Mouse (Mus musculus) forebrain, embryonic 13.5 days (tissue): ENCODE results near the gene Lnpk. TPM values are rescaled to one million over a fixed set of nuclear protein-coding genes. Genes with fewer than 3 reads are reported as not detected.

ENCODE experiments used
- ATAC-seq: fragments of 200-750 bp; cut with Nextera tagmentation; 2 replicates; pipeline ENCODE4 v1.8.0; 2017
- H3K27ac ChIP-seq: fragments of 300-500 bp; sonication (generic); 2 replicates; pipeline ENCODE4 v1.5.1; 2015; ENCODE audit warnings: inconsistent platforms, mild to moderate bottlenecking, moderate library complexity
- H3K27me3 ChIP-seq: fragments of 300-500 bp; sonication (generic); 2 replicates; pipeline ENCODE4 v1.6.1; 2015; ENCODE audit warnings: mild to moderate bottlenecking, inconsistent platforms
- H3K36me3 ChIP-seq: fragments of 300-500 bp; sonication (generic); 2 replicates; pipeline ENCODE4 v1.6.1; 2015; ENCODE audit warnings: mild to moderate bottlenecking, inconsistent platforms; ENCODE audit not compliant: poor library complexity, severe bottlenecking
- H3K4me1 ChIP-seq: fragments of 300-500 bp; sonication (generic); 2 replicates; pipeline ENCODE4 v1.6.1; 2015; ENCODE audit warnings: inconsistent platforms
- H3K4me2 ChIP-seq: fragments of 300-500 bp; sonication (generic); 2 replicates; pipeline ENCODE4 v1.6.1; 2015; ENCODE audit warnings: inconsistent platforms, mild to moderate bottlenecking, moderate library complexity
- H3K4me3 ChIP-seq: fragments of 300-500 bp; sonication (generic); 2 replicates; pipeline ENCODE4 v1.5.1; 2015; ENCODE audit warnings: mild to moderate bottlenecking, inconsistent platforms
- H3K9ac ChIP-seq: fragments of 300-500 bp; sonication (generic); 2 replicates; pipeline ENCODE4 v1.6.1; 2015; ENCODE audit warnings: mild to moderate bottlenecking, inconsistent platforms
- H3K9me3 ChIP-seq: fragments of 300-500 bp; sonication (generic); replicated peaks from 2 replicates; pipeline ENCODE4 v1.6.1; 2016; ENCODE audit warnings: inconsistent platforms
- WGBS: fragments of 180-500 bp; shearing (Covaris S2); methylation state at CpG from one replicate; pipeline ENCODE4 v1.1.7; 2015; 5-methylcytosine and 5-hydroxymethylcytosine counted together
- polyA plus RNA-seq: library from polyadenylated mRNA; unstranded; fragments of >200 nt; fragmentation: Nextera tagmentation; extraction: Ambion mirVana; gene quantifications from 2 replicates; pipeline ENCODE4 v1.2.1, GENCODE M21; 2015

Gene Lnpk
- polyA plus RNA-seq, 1 experiment from 2014 or later, result 50.3 TPM

DNA sequence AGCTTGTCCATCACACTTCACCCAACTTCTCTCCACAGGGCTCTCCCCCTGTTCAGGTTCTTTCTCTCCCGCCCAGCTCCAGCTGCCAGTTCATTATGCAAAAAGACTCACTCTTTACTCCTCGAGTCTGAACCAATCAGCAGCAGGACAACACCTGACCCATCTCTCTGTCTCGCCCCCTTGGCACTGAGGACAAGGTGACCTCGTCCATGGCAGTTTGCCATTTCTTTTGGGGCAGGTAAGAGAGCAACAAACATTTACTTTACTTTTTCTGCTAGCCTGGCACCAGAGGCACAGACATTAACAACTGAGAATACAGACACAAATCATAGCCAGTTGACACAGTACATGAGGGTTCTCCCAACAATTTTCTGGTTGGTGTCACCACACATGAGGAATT lies 8.8 kb downstream of the Lnpk start:
- Histone ChIP-seq H3K27ac (no peak overlapping the region), H3K36me3 (peaks cover 8% of the 10 kb centered on the region), H3K9me3 (no peaks in the 10 kb centered on the region), H3K4me2 (no peak overlapping the region), H3K4me1 (no peaks in the 10 kb centered on the region), H3K4me3 (no peak overlapping the region), H3K27me3 (no peaks in the 10 kb centered on the region), H3K9ac (no peak overlapping the region)
- no peak for ATAC-seq
- WGBS, result 53% methylated on average over 4 of the region's 4 CpGs

DNA sequence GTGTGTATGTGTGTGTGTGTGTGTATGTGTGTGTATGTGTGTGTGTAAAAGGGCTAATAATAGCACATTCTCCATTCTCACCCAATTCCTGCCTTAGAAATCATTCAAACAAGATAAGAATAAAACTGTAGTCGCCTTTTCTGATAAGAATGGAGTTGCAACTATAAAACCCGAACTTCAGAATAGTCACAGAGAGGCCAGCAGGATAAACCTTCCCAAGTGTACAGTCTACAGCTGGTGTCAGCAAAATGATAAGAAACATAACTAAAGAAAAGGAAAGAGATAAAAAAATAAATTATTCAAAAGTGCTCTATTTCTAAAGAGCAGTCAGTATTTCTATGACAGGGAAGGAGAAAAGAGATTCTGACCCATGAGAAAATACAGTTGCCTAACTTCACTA lies 19.4 kb downstream of the Lnpk start:
- Histone ChIP-seq H3K4me2 (no peak overlapping the region), H3K9ac (no peak overlapping the region), H3K27ac (no peak overlapping the region), H3K9me3 (no peaks in the 10 kb centered on the region), H3K4me3 (no peak overlapping the region), H3K36me3 (peaks cover 15% of the 10 kb centered on the region; the same call in 1 of the 2 replicates), H3K4me1 (no peaks in the 10 kb centered on the region), H3K27me3 (no peaks in the 10 kb centered on the region)
- no peak for ATAC-seq
- WGBS, result 88% methylated on average over 2 of the region's 2 CpGs

DNA sequence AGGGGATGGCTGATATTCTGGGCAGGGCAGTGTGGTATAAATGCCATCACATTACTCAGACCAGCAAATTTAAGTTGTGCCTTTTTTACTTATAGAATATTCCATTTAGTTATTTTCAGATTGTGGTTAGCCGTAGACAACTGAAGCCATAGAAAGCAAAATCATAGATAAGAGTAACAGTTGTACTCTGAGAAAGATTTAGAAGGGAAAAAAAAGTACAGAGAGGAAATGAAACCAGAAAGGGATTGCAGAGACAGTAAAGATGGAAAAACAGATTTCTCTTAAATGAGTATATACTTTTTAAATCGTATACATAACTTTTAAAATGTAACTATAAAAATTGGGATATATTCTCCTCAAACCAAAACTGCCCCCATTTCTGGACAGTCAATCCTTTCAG lies 20.1 kb downstream of the Lnpk start:
- no peak for ATAC-seq
- no peaks in the 10 kb centered on the region for H3K9me3 ChIP-seq
- H3K4me2 ChIP-seq, result no peak overlapping the region
- peaks cover 17% of the 10 kb centered on the region for H3K36me3 ChIP-seq
- no peak overlapping the region for H3K4me3 ChIP-seq
- no peak overlapping the region for H3K9ac ChIP-seq
- H3K27ac ChIP-seq, result no peak overlapping the region
- no peaks in the 10 kb centered on the region for H3K4me1 ChIP-seq
- WGBS, result 92% methylated on average over 2 of the region's 2 CpGs
- H3K27me3 ChIP-seq, result no peaks in the 10 kb centered on the region

DNA sequence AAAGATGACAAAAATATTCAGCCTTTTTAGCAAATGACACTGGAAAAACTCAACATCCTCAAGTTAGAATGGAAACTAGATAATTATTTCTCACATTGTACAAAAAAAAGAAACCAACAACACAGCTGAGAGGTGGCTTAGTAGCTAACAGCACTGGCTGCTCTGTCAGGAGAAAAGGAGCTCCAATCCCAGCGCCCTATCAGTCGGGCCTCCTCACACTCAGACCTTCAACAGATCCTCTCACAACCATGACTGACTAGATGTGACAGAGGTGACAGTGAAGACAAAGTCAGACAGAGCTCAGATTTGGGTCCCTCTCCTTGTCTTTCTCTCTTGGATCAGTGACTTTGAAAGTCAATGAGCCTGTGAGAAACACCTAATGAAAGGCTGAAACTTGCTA lies 21.8 kb downstream of the Lnpk start:
- 82% methylated on average over 2 of the region's 2 CpGs for WGBS
- Histone ChIP-seq H3K36me3 (peaks cover 27% of the 10 kb centered on the region), H3K9me3 (no peaks in the 10 kb centered on the region), H3K9ac (no peak overlapping the region), H3K27me3 (no peaks in the 10 kb centered on the region), H3K4me2 (no peak overlapping the region), H3K4me3 (no peak overlapping the region), H3K4me1 (no peaks in the 10 kb centered on the region), H3K27ac (no peak overlapping the region)
- no peak for ATAC-seq

DNA sequence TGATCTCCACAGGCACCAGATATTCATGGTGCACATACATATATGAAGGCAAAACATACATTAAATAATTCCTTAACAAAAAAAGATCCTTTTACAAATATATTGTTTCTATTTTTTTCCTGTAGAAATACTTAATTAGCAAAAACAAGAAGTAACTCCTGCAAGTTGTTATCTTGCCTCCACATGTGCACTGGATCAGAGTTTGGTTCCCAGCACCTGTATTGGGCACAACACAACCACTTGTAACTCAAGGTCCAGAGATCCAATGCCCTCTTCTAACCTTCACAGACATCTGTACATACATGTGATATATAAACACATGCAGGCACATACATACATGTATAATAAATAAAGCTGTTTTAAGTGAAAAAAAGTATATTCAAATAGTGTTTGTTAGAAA lies 27.3 kb downstream of the Lnpk start:
- ATAC-seq, result no peak
- no peak overlapping the region for H3K4me2 ChIP-seq
- H3K9me3 ChIP-seq, result no peaks in the 10 kb centered on the region
- no peak overlapping the region for H3K4me3 ChIP-seq
- no peaks in the 10 kb centered on the region for H3K4me1 ChIP-seq
- H3K36me3 ChIP-seq, result peaks cover 17% of the 10 kb centered on the region
- H3K27ac ChIP-seq, result no peak overlapping the region
- H3K9ac ChIP-seq, result no peak overlapping the region
- no peaks in the 10 kb centered on the region for H3K27me3 ChIP-seq

DNA sequence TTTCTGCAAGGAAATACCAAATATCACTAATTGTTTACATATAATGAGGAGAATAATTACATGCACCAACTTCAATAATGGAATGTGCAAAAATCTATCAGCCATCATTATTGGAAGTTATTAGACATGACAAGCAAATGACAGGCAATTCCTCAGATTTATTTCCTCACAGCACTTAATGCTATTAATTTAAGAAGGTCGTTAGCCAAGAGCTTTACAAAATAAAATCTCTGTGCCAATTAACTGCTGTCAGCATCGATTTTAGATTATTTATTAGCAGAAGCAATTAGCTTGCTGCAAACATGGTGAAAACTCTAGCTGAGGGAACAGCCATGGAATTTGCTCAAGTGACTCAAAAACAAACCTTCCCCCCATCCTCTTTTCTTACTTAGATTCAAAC lies 30.9 kb downstream of the Lnpk start:
- H3K4me2 ChIP-seq, result no peak overlapping the region
- H3K9me3 ChIP-seq, result no peaks in the 10 kb centered on the region
- H3K27me3 ChIP-seq, result no peaks in the 10 kb centered on the region
- WGBS, result 39% methylated on average over 2 of the region's 2 CpGs
- no peaks in the 10 kb centered on the region for H3K4me1 ChIP-seq
- no peak overlapping the region for H3K4me3 ChIP-seq
- no peak for ATAC-seq
- peaks cover 7% of the 10 kb centered on the region for H3K36me3 ChIP-seq
- no peak overlapping the region for H3K27ac ChIP-seq
- H3K9ac ChIP-seq, result no peak overlapping the region

DNA sequence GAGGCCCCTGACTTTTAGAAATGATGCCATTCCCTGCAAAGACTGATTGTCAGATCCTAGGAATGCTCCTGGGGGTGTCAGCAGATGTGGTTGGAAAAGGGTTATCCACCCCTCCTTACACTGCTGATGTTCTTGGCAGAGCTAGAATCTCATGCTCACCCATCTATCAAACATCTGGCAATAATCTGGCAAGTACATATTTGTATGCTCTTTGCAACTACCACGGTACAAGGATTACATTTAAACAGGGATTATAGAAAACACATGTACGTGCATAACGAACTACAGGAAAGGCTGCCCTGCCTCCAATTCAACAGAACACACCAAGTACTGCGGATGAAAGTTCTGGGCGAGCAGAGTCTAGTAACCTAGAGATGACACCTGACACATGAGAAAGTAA lies 70.9 kb downstream of the Lnpk start:
- H3K36me3 ChIP-seq, result no peaks in the 10 kb centered on the region
- H3K9ac ChIP-seq, result no peak overlapping the region
- no peak overlapping the region for H3K4me3 ChIP-seq
- no peak for ATAC-seq
- H3K27ac ChIP-seq, result no peak overlapping the region
- 0 out of 2 replicates have a peak, but pooled peaks cover 6% of the 10 kb centered on the region for H3K4me1 ChIP-seq
- WGBS, result 88% methylated on average over 5 of the region's 5 CpGs
- H3K4me2 ChIP-seq, result no peak overlapping the region
- no peaks in the 10 kb centered on the region for H3K9me3 ChIP-seq
- no peaks in the 10 kb centered on the region for H3K27me3 ChIP-seq

DNA sequence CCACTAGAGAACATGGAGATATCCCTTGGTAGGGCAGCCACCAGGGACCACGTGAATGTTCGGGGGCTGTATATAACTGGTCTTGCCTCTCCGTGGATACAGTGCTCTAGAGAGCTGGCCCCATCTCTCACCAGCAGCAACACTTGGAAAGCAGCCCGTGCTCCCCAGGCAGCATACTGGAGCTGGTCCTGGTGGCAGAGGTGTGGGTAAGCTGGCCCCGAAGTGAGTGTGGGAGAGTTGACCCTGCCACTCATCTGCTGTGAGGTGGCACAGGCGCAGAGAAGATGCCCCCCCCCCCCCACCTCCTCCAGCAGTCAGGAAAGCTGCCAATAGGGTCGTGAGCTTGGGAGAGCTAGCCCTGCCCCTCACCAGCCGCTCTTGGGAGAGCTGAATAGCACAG lies 72.8 kb downstream of the Lnpk start:
- H3K9ac ChIP-seq, result no peak overlapping the region
- no peak for ATAC-seq
- 0 out of 2 replicates have a peak, but pooled peaks cover 6% of the 10 kb centered on the region for H3K4me1 ChIP-seq
- no peak overlapping the region for H3K4me3 ChIP-seq
- H3K36me3 ChIP-seq, result no peaks in the 10 kb centered on the region
- H3K9me3 ChIP-seq, result no peaks in the 10 kb centered on the region
- no peak overlapping the region for H3K27ac ChIP-seq
- WGBS, result 38% methylated on average over 8 of the region's 8 CpGs
- H3K4me2 ChIP-seq, result no peak overlapping the region
- H3K27me3 ChIP-seq, result no peaks in the 10 kb centered on the region

DNA sequence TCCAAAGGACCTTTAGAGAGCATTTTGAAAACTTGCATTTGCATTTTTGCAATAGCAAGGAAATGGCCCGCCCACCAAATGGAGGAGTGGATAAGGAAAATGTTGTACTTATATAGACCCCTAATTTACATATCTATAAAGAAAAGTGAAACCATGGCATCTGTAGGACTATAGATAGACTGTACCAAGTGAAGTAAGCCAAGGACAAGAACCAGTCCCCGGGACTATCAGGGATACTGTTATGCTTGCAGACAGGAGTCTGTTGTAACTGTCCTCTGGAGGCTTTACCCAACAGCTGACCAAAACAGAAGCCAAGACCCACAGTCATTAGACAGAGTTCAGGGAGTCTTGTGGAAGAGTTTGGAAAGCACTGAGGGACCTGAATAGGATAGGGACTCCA lies 78.9 kb downstream of the Lnpk start:
- Histone ChIP-seq H3K36me3 (no peaks in the 10 kb centered on the region), H3K27me3 (no peaks in the 10 kb centered on the region), H3K4me2 (no peak overlapping the region), H3K4me1 (no peaks in the 10 kb centered on the region), H3K4me3 (no peak overlapping the region), H3K9ac (no peak overlapping the region), H3K27ac (no peak overlapping the region), H3K9me3 (no peaks in the 10 kb centered on the region)
- WGBS, result 83% methylated on average over 2 of the region's 2 CpGs
- no peak for ATAC-seq

DNA sequence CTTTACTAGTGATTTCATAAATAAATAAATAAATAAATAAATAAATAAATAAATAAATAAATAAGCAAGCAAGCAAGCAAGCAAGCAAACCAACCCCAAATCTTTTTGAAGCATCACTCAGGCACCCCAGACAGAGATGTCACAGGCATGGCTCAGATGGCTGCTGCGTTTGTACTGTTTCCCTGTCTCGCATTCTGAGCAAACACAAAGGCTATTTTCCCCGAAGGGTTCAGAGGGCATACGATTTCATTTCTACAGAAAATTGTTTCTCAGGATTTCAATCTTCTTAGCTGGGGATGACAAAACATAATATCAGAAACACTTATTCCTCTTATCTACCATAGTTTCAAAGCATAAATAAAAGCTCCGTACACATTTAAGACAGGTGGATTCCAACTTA lies 81.4 kb downstream of the Lnpk start:
- Histone ChIP-seq H3K27ac (no peak overlapping the region), H3K27me3 (no peaks in the 10 kb centered on the region), H3K4me3 (no peak overlapping the region), H3K9ac (no peak overlapping the region), H3K4me2 (no peak overlapping the region), H3K4me1 (no peaks in the 10 kb centered on the region), H3K9me3 (no peaks in the 10 kb centered on the region), H3K36me3 (no peaks in the 10 kb centered on the region)
- ATAC-seq, result no peak
- 51% methylated on average over 5 of the region's 5 CpGs for WGBS

DNA sequence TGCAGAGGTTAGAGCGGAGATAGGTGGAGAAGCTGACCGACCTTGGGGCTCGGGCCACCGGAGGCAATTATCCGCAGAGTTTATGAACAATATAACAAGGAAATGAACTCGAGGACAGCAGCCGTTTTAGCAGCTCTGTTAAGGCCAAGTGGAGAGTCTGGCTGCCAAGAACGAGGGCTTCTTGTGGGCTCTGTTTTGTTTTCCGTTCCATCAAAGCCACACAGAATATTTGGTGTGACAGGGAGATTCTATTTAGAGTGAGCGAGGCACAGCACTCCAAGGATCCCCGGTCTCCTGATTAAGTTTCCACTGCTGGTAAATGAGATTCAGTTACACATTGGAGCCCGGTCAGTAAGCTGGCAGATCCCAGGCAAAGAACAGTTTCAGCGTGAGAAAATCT lies 87.8 kb downstream of the Lnpk start:
- H3K9ac ChIP-seq, result no peak overlapping the region
- H3K27me3 ChIP-seq, result no peaks in the 10 kb centered on the region
- no peak overlapping the region for H3K27ac ChIP-seq
- no peak for ATAC-seq
- H3K4me2 ChIP-seq, result no peak overlapping the region
- no peaks in the 10 kb centered on the region for H3K36me3 ChIP-seq
- H3K4me1 ChIP-seq, result peaks cover 7% of the 10 kb centered on the region
- H3K4me3 ChIP-seq, result no peak overlapping the region
- no peaks in the 10 kb centered on the region; the same call in 1 of the 2 replicates for H3K9me3 ChIP-seq
- WGBS, result 63% methylated on average over 13 of the region's 13 CpGs

DNA sequence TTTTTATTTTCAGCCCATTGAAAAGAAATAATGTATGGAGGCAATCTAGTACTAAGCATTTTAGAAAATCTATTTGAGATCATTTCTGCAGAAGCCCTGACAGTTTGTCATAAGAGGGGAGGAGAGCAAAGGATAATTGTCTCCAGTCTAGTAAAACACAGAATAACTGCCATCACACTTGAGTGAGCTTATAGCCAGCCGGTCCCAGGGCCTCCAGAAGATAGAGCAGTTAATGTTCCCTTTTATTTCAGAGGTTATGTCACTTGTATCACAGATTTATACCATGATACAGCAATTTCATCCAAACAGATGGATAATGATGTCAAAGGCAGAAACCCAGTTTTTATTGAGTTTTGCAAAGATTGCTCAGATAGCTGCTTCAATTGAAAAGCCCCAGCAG lies 89.0 kb downstream of the Lnpk start:
- no peak for ATAC-seq
- 68% methylated on average over 1 of the region's 1 CpGs for WGBS

DNA sequence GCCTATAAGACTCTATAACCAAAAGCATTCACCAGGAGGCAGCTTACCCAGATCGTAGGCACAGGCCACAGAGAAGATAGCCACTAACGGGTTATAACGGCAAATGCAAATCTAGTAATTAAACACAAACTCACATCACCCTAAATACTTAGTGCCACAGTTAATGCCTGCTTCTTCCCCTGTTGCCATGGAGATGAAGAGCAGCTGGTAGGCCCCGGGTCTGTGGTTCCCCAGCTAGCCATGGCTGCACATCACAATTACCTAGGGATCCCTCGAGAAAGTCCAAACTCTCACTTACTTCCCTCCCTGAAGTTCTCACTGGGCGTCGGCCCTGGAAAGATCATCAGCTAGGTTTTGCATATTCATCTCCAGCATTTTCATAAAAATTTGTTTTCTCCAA lies 90.8 kb downstream of the Lnpk start:
- H3K9me3 ChIP-seq, result no peaks in the 10 kb centered on the region; the same call in 1 of the 2 replicates
- no peak overlapping the region for H3K27ac ChIP-seq
- ATAC-seq, result peak; percentile 68; the same call in 1 of the 2 replicates
- H3K4me1 ChIP-seq, result peaks cover 7% of the 10 kb centered on the region
- no peaks in the 10 kb centered on the region for H3K36me3 ChIP-seq
- no peaks in the 10 kb centered on the region for H3K27me3 ChIP-seq
- no peak overlapping the region for H3K9ac ChIP-seq
- H3K4me2 ChIP-seq, result no peak overlapping the region
- 31% methylated on average over 7 of the region's 7 CpGs for WGBS
- no peak overlapping the region for H3K4me3 ChIP-seq

More for the DNA sequence above, 89.0 kb downstream of the Lnpk start:
- Histone ChIP-seq H3K36me3 (no peaks in the 10 kb centered on the region), H3K27me3 (no peaks in the 10 kb centered on the region), H3K4me1 (peaks cover 7% of the 10 kb centered on the region), H3K4me3 (no peak overlapping the region), H3K9ac (no peak overlapping the region), H3K9me3 (no peaks in the 10 kb centered on the region; the same call in 1 of the 2 replicates), H3K4me2 (no peak overlapping the region), H3K27ac (no peak overlapping the region)
